Mouse (Mus musculus): ENCODE data around the gene Bcl11a. TPM values are rescaled to one million over a fixed set of nuclear protein-coding genes. Genes with fewer than 3 reads are reported as not detected.

Bcl11a gene
- 72.2 and 72.7 TPM in 2 replicates for polyA plus RNA-seq (2014; fragmentation: Nextera tagmentation; extraction: Ambion mirVana)

DNA sequence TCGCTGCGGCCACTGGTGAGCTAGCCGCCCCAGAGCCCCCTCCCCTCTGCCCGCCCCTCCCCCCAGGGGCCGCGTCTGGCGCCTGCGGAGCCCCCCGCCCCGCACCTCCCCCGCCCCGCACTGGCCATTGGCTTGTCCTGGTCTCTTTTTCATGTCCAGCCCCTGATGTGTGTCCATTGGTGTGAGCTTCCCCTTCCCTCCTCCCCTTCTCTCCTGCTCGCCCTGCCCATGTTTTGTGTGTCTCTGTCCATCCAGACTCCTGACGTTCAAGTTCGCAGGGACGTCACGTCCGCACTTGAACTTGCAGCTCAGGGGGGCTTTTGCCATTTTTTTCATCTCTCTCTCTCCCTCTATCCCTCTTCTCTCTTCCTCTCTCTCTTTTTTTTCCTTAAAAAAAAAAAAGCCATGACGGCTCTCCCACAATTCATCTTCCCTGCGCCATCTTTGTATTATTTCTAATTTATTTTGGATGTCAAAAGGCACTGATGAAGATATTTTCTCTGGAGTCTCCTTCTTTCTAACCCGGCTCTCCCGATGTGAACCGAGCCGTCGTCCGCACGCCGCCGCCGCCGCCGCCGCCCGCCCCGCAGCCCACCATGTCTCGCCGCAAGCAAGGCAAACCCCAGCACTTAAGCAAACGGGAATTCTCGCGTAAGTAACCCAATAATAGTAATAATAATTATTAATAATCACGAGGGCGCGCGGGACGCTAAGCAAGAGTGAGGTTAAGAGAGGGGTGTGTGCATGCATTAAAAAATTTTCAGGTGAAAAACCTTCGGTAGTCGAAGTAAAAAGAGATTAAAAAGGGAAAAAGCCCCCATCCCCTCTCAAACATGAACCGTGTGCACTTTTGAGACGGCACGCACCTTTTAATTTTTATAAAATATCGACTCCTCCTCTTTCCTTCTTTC is at the start of gene Bcl11a:
Gene Bcl11a, plus strand, starts transcription at position 262 of the 911 bp plus-strand sequence.
- Histone ChIP-seq H3K27ac (ENCODE audit: low read depth, low read length) (peak within 1 kb of the TSS; percentile 94), H3K4me1 (ENCODE audit: control insufficient read depth, insufficient read depth, low read length) (peaks cover 19% of the 10 kb centered on the region), H3K9me3 (ENCODE audit: control insufficient read depth, low read length) (no peaks in the 10 kb centered on the region), H3K4me2 (ENCODE audit: low read depth) (peak within 1 kb of the TSS; percentile 99), H3K36me3 (ENCODE audit: control insufficient read depth, insufficient read depth, low read length) (no peaks in the 10 kb centered on the region), H3K27me3 (ENCODE audit: control insufficient read depth, insufficient read depth, low read length) (no peaks in the 10 kb centered on the region), H3K9ac (ENCODE audit: low read length) (peak within 1 kb of the TSS; percentile 97), H3K4me3 (ENCODE audit: low read depth, low read length) (peak within 1 kb of the TSS; percentile 93)
- DNase-seq (ENCODE audit: low spot score): peak; percentile 90
- under 1% methylated on average over 39 of the region's 51 CpGs for WGBS
- peak; percentile 76 for ATAC-seq (ENCODE audit: insufficient read depth, low FRiP score, low TSS enrichment)

DNA sequence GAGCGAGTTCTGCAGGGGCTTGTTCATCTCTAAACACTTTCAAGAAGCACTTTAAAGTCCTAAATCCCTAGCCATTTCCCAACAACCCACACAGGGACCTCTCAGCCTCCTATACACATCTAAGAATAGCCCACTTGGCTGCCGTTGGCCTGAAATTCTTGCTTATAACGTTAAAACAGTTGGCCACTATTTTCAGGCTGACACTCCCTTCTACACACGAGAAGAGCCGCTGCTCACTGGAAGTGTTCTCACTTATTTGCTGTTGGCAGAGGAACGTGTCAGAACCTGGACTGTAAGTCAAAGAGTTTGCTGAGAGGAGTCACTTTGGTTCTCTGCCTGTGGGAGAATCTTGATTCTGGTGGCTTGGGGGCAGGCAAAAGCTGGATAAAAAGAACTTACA is 33.8 kb upstream of the Bcl11a start:
- Histone ChIP-seq H3K36me3 (ENCODE audit: control insufficient read depth, insufficient read depth, low read length) (no peaks in the 10 kb centered on the region), H3K9me3 (ENCODE audit: control insufficient read depth, low read length) (no peaks in the 10 kb centered on the region), H3K27ac (ENCODE audit: low read depth, low read length) (no peak overlapping the region), H3K4me3 (ENCODE audit: low read depth, low read length) (no peak overlapping the region), H3K9ac (ENCODE audit: low read length) (no peak overlapping the region), H3K27me3 (ENCODE audit: control insufficient read depth, insufficient read depth, low read length) (no peaks in the 10 kb centered on the region), H3K4me2 (ENCODE audit: low read depth) (no peak overlapping the region), H3K4me1 (ENCODE audit: control insufficient read depth, insufficient read depth, low read length) (no peaks in the 10 kb centered on the region)
- ATAC-seq (ENCODE audit: insufficient read depth, low FRiP score, low TSS enrichment) (no peak), DNase-seq (ENCODE audit: low spot score) (no peak)
- WGBS: 78% methylated on average over 6 of the region's 6 CpGs

DNA sequence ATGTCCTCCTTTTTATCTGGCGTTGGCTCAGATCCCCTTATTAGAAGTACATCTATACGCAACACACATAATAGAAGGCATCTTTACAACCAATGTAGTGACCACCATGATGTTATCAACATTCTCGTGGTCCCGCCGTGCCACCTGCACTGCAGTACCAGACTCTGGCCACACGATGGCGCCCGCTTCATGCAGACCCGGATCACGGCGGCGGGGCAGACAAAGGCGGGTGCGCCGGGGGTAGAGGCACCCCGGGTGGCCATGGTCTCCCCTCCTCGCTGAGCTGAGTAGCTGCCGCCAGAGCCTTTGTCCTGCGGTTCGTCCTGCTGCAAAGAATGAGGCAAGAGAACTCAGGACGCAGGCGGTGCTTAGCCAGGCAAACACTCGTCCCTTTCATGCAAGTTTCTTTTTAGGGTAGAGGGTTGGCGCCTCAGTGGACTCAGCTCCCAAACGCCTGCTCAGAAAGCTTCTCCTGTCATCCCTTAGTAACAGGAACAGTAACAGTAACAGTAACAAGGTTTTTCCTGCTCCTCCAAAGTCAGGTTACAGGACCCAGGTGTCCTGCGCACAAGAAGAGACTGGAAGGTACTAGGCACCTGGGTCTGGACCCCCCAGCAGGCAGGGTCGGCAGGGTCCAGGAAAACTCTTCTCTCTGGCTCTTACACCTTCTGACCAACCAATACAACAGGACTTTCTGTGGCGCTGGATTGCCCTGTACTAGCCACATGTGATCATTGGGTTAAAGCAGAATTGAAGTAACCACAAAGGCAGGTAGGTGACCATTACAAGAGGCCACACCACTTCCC is 28.4 kb upstream of the Bcl11a start:
- Histone ChIP-seq H3K27ac (ENCODE audit: low read depth, low read length) (no peak overlapping the region), H3K4me2 (ENCODE audit: low read depth) (peak overlapping the region; percentile 52), H3K4me3 (ENCODE audit: low read depth, low read length) (peak overlapping the region; percentile 30), H3K4me1 (ENCODE audit: control insufficient read depth, insufficient read depth, low read length) (no peaks in the 10 kb centered on the region), H3K36me3 (ENCODE audit: control insufficient read depth, insufficient read depth, low read length) (no peaks in the 10 kb centered on the region), H3K9me3 (ENCODE audit: control insufficient read depth, low read length) (no peaks in the 10 kb centered on the region), H3K9ac (ENCODE audit: low read length) (peak overlapping the region; percentile 63), H3K27me3 (ENCODE audit: control insufficient read depth, insufficient read depth, low read length) (peaks cover 2% of the 10 kb centered on the region; the same call in 1 of the 2 replicates)
- DNase-seq (ENCODE audit: low spot score): peak; percentile 91
- peak; percentile 92 for ATAC-seq (ENCODE audit: insufficient read depth, low FRiP score, low TSS enrichment)
- 5% methylated on average over 28 of the region's 28 CpGs for WGBS

DNA sequence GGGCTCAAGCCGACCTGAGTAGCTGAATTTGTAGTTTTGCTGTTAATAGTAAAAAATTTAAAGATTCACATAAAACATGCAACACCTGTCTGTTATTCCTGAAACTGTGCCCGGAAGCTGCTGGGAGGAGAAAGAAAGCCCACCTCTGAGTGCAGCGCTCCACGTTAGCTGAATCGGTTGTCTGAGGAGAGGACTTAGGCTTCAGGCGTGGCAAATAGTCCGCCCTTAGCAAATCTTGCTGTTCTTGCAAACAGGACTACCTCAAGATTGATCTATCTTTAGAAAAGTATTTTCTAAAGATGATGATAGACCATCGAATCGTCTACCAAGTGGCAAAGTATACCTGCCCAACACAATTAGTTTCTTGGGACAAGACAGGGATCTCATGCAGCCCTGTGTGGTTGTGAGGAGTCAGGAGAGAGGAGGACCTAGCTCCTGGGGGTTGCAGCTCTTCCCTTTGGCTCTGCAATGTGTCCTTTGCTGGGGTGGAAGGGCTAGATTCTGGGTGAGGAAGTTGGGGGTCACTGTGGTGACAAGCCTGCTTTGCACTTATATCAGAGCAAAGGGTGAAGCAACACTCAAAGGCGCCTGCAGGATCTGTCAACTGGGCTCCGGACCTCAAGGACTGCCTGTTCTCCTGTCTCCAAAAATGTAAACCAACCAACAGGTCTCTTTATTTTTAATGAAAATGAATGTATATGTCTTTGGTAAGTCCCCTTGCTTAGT is 27.7 kb upstream of the Bcl11a start:
- Histone ChIP-seq H3K27me3 (ENCODE audit: control insufficient read depth, insufficient read depth, low read length) (peaks cover 2% of the 10 kb centered on the region; the same call in 1 of the 2 replicates), H3K9me3 (ENCODE audit: control insufficient read depth, low read length) (no peaks in the 10 kb centered on the region), H3K36me3 (ENCODE audit: control insufficient read depth, insufficient read depth, low read length) (no peaks in the 10 kb centered on the region), H3K4me2 (ENCODE audit: low read depth) (no peak overlapping the region), H3K4me3 (ENCODE audit: low read depth, low read length) (no peak overlapping the region), H3K9ac (ENCODE audit: low read length) (no peak overlapping the region), H3K4me1 (ENCODE audit: control insufficient read depth, insufficient read depth, low read length) (no peaks in the 10 kb centered on the region), H3K27ac (ENCODE audit: low read depth, low read length) (no peak overlapping the region)
- WGBS: 84% methylated on average over 11 of the region's 11 CpGs
- DNase-seq (ENCODE audit: low spot score): no peak
- no peak for ATAC-seq (ENCODE audit: insufficient read depth, low FRiP score, low TSS enrichment)

DNA sequence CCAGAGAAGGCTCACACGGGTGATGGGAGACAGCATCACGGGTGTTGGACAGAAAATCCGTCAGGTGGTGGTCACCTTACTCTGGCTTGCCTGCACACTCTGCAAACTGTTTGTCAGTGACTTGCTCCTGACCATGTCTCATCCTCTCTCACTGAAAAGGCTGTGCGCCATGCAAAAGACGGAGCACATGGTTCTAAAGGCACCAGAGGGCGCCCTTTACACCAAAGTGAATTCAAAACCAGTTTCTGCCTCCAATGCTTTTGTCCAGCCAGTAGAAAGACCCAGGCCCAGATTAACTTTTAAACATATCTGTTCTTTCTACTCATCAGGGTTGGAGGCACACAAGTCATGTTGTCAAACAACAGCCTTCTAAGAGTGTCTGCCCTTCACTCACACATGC is 25.0 kb upstream of the Bcl11a start:
- no peaks in the 10 kb centered on the region for H3K9me3 ChIP-seq (ENCODE audit: control insufficient read depth, low read length)
- no peak overlapping the region for H3K4me2 ChIP-seq (ENCODE audit: low read depth)
- no peak for ATAC-seq (ENCODE audit: insufficient read depth, low FRiP score, low TSS enrichment)
- H3K36me3 ChIP-seq (ENCODE audit: control insufficient read depth, insufficient read depth, low read length): no peaks in the 10 kb centered on the region
- 64% methylated on average over 6 of the region's 6 CpGs for WGBS
- peaks cover 2% of the 10 kb centered on the region; the same call in 1 of the 2 replicates for H3K27me3 ChIP-seq (ENCODE audit: control insufficient read depth, insufficient read depth, low read length)
- H3K27ac ChIP-seq (ENCODE audit: low read depth, low read length): no peak overlapping the region
- peak; percentile 43 for DNase-seq (ENCODE audit: low spot score)
- H3K9ac ChIP-seq (ENCODE audit: low read length): no peak overlapping the region
- H3K4me3 ChIP-seq (ENCODE audit: low read depth, low read length): no peak overlapping the region
- H3K4me1 ChIP-seq (ENCODE audit: control insufficient read depth, insufficient read depth, low read length): no peaks in the 10 kb centered on the region

DNA sequence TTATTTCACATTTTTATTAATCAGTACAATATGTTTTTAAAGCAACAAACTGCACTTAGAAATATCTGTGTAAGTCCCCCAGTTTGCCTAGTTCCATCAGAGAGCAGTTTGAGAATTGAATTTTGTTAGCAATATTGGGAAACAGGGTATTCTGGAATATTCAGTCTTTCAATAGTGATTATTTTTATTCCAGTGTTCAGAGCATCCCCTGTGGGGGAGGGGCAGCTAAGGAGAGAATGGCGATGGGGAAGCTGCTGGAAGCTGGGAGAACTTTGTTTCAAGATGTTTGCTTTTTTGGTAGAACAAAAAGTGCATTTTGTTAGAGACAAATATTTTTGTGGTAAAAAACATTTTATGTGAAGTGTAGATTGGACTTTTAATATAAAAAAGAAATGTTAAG is 18.7 kb upstream of the Bcl11a start:
- no peak overlapping the region for H3K4me2 ChIP-seq (ENCODE audit: low read depth)
- DNase-seq (ENCODE audit: low spot score) (no peak), ATAC-seq (ENCODE audit: insufficient read depth, low FRiP score, low TSS enrichment) (no peak)
- H3K9me3 ChIP-seq (ENCODE audit: control insufficient read depth, low read length): no peaks in the 10 kb centered on the region
- H3K36me3 ChIP-seq (ENCODE audit: control insufficient read depth, insufficient read depth, low read length): no peaks in the 10 kb centered on the region
- H3K27ac ChIP-seq (ENCODE audit: low read depth, low read length): no peak overlapping the region
- H3K9ac ChIP-seq (ENCODE audit: low read length): no peak overlapping the region
- no peaks in the 10 kb centered on the region for H3K27me3 ChIP-seq (ENCODE audit: control insufficient read depth, insufficient read depth, low read length)
- peaks cover 5% of the 10 kb centered on the region; the same call in 1 of the 2 replicates for H3K4me1 ChIP-seq (ENCODE audit: control insufficient read depth, insufficient read depth, low read length)
- 17% methylated on average over 1 of the region's 1 CpGs for WGBS
- H3K4me3 ChIP-seq (ENCODE audit: low read depth, low read length): no peak overlapping the region

DNA sequence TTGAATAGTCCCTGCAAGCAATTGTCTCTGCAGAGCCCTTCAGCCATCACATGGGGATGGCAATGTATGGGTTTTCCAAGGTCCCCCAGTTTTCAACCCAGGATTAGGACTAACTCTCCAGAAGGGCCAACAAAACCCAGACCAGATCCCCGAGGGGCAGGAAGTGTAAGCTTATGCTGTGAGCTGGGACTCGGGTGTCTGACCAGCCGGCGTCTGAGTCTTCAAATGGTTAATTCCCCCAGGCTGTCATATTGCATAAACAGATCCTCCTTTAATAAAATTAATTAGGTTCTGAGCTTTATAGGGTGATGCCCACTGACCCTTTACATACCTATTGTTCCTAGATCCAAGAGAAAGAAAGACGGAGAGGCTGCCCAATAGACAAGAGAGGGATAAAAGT is 17.4 kb upstream of the Bcl11a start:
- H3K27ac ChIP-seq (ENCODE audit: low read depth, low read length): no peak overlapping the region
- H3K9ac ChIP-seq (ENCODE audit: low read length): no peak overlapping the region; the same call in 1 of the 2 replicates
- 4% methylated on average over 5 of the region's 5 CpGs for WGBS
- H3K27me3 ChIP-seq (ENCODE audit: control insufficient read depth, insufficient read depth, low read length): no peaks in the 10 kb centered on the region
- ATAC-seq (ENCODE audit: insufficient read depth, low FRiP score, low TSS enrichment) (no peak), DNase-seq (ENCODE audit: low spot score) (no peak)
- no peaks in the 10 kb centered on the region for H3K36me3 ChIP-seq (ENCODE audit: control insufficient read depth, insufficient read depth, low read length)
- H3K4me3 ChIP-seq (ENCODE audit: low read depth, low read length): no peak overlapping the region
- H3K4me1 ChIP-seq (ENCODE audit: control insufficient read depth, insufficient read depth, low read length): peaks cover 5% of the 10 kb centered on the region; the same call in 1 of the 2 replicates
- no peaks in the 10 kb centered on the region for H3K9me3 ChIP-seq (ENCODE audit: control insufficient read depth, low read length)
- peak overlapping the region; percentile 51 for H3K4me2 ChIP-seq (ENCODE audit: low read depth)

DNA sequence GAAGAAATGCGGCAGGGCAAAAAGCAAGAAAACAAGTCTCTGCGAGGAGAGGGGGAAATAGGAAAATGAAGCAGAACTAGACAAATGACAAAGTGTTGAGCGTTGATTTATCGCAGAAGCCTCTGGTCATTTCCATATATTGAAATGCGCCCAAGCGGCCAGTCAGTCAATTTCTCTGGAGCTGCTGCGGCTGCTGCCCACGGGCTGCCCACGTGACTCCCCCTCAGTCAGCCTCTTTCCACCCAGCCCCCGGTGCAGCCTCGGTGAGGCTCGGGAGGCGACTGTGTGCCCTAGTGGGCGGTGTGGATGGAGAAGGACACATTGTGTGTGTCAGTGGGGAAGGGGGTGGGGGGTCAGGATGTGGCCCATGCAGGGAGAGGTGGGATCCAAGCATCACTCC is 16.0 kb upstream of the Bcl11a start:
- peak; percentile 88 for ATAC-seq (ENCODE audit: insufficient read depth, low FRiP score, low TSS enrichment)
- H3K36me3 ChIP-seq (ENCODE audit: control insufficient read depth, insufficient read depth, low read length): no peaks in the 10 kb centered on the region
- H3K27ac ChIP-seq (ENCODE audit: low read depth, low read length): 0 out of 2 replicates have a peak overlapping the region, but pooled peaks have one; percentile 35
- H3K9me3 ChIP-seq (ENCODE audit: control insufficient read depth, low read length): no peaks in the 10 kb centered on the region
- peak overlapping the region; percentile 27 for H3K4me3 ChIP-seq (ENCODE audit: low read depth, low read length)
- H3K4me1 ChIP-seq (ENCODE audit: control insufficient read depth, insufficient read depth, low read length): peaks cover 5% of the 10 kb centered on the region; the same call in 1 of the 2 replicates
- H3K4me2 ChIP-seq (ENCODE audit: low read depth): peak overlapping the region; percentile 53
- no peaks in the 10 kb centered on the region for H3K27me3 ChIP-seq (ENCODE audit: control insufficient read depth, insufficient read depth, low read length)
- DNase-seq (ENCODE audit: low spot score): peak; percentile 67
- H3K9ac ChIP-seq (ENCODE audit: low read length): peak overlapping the region; percentile 23; the same call in 1 of the 2 replicates
- WGBS: 1% methylated on average over 14 of the region's 14 CpGs
